Mouse (Mus musculus): Measurements from ENCODE around the gene Rap1gds1. TPM values are rescaled to one million over a fixed set of nuclear protein-coding genes. Genes with fewer than 3 reads are reported as not detected.

Gene Rap1gds1
- total RNA-seq, 4 experiments from 2014 or later, result 24.3 to 28.6 (median 26.1) TPM

GRCm38 (mm10) chr3:138880999-138881724, 193.8 kb downstream of the Rap1gds1 start:
- DNase-seq (ENCODE audit: low spot score), result no peak

GRCm38 (mm10) chr3:138877741-138878140, 197.3 kb downstream of the Rap1gds1 start:
- no peak for DNase-seq (ENCODE audit: low spot score)

GRCm38 (mm10) chr3:138876931-138877361, 198.1 kb downstream of the Rap1gds1 start:
- no peak for DNase-seq (ENCODE audit: low spot score)

- DNase-seq (ENCODE audit: low spot score), result no peak
Measured at GRCm38 (mm10) chr3:138876418-138876817, 198.6 kb downstream of the Rap1gds1 start.

GRCm38 (mm10) chr3:138875936-138876335, 199.1 kb downstream of the Rap1gds1 start:
- DNase-seq (ENCODE audit: low spot score), result no peak

Other genes with a start within 250 kb of the Rap1gds1 start
- gene Stpg2, start 130.5 kb upstream of the Rap1gds1 start, total RNA-seq (2022), result not detected